Mouse (Mus musculus) yolk sac, embryonic 10.5 days (tissue): ENCODE data around the gene H2afy.
"Not testable (repeated sequence)": the region's sequence is repeated elsewhere in the genome, so short reads cannot be mapped to it uniquely, and the experiment has no call there.

ENCODE experiments used
- DNase-seq: peaks from one replicate; pipeline ENCODE4 v3.0.0-alpha.2; 2017; ENCODE audit warnings: low spot score

The H2afy gene

DNA sequence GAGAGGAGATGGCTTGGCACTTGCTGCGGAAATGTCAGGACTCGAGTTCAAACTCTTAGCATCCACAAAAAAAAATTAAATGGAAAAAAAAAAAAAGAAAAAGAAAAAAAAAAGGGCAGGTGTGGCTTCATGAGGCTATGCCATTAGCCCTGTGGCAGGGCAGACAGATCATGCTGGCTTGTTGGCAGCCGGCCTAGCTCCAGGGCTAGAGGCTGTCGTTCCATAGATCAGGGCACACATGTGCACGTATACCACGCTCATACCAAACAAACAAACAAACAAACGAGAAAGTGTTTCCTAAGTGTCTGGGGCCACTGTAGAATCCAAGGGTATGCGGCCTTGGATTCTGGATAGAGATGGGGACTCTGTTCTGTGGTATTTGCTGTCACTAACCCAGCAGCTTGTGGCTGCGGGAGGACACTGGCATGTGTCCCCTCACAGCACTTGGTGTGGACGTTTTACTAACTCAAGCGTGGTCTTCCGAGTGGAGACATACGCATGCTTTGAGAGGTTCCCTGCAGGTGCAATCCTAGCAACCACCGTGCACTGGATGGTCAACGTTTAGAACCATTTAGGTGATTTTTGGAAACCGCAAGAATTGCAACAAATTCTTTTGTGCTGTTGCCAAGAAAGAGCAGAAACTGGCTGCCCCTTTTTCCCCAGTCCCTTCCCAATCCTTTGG, 64.4 kb downstream of the H2afy start:
- no peak for DNase-seq

DNA sequence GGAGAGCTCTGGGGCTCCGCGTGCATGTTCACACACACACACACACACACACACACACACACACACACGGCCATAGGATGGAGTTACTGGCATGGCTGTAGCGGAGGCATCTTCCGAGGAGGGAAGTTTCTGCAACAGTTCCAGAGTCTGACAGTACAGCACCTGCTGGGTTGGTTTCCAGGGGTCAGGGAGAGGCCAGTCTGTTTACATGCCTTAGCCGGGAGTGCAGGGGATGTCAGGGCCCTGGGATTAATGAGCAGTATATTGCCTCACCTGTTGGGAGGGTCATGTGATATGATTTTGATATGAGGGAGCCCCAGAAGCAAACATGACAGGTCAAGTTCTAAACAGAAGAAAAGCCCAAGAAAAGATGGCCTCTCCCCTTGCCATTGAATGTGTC, 66.5 kb downstream of the H2afy start:
- no peak for DNase-seq

- DNase-seq = no peak
Observed at GRCm38 (mm10) chr13:56068517-56068916, 67.6 kb downstream of the H2afy start.

DNA sequence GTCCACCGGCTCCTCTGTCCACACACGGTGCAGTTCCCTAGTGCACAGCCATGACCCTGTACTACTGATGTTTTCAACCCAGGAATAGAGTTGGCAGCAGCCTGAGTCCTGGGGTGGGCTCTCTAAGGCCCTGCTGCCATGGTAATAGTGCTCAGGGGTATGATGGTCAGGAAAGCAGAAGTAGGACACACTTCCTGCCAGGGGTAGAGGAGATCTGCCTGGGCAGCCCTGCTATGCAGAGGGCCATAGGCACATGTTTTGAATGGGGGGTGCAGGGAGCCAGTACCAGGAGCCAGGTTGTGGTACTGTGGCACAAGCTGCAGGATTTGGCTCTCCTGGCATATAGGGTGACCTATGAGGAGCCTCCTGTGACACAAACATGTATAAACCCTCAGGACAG, 69.3 kb downstream of the H2afy start:
- no peak for DNase-seq

GRCm38 (mm10) chr13:56066152-56066551, 70.0 kb downstream of the H2afy start:
- DNase-seq = no peak

GRCm38 (mm10) chr13:56057761-56058160, 78.4 kb downstream of the H2afy start:
- DNase-seq = no peak

DNA sequence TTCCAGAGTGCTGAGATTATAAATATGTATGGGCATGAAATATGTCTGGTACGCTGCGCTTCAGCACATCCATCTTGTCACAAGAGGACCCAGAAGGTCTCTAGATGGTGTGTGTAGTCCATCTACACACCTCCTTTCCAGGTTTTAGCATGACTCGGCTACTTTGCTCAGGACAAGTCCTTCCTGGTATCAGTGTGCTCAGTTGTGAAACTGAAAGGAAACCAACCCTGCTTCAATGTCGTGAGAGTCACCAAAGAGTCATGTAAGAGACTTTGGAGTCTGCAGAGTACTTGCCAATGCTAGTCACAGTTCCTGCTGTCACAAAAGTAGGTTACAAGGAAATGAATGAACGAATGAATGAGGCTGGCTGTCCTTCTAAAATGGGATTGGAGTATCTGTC, 80.4 kb downstream of the H2afy start:
- no peak for DNase-seq

DNA sequence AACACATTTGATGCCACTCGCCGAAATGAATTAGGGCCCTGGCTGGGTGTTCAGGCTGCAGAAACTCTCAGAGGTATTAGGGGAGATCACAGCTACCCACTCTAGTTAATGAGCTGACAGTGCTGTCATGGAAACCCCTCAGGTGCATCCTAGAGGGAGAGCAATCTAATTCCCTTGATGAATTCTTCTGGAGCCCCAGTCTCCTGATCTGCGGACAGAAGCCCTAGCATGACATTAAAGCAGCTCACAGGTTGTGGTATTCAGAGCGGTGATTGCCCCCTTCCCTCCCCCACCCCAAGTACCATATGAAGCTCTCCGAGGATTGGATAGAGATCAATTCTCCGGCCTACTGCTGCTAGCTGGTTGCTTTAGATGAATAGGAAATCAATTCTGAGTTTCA, 82.1 kb downstream of the H2afy start:
- no peak for DNase-seq

GRCm38 (mm10) chr13:56052781-56053180, 83.4 kb downstream of the H2afy start:
- DNase-seq = peak; percentile 29

- DNase-seq = no peak
Observed at GRCm38 (mm10) chr13:56050246-56050645, 85.9 kb downstream of the H2afy start.

- DNase-seq = no peak
Observed at GRCm38 (mm10) chr13:56042221-56042620, 93.9 kb downstream of the H2afy start.

GRCm38 (mm10) chr13:56040621-56041020, 95.5 kb downstream of the H2afy start:
- no peak for DNase-seq

DNA sequence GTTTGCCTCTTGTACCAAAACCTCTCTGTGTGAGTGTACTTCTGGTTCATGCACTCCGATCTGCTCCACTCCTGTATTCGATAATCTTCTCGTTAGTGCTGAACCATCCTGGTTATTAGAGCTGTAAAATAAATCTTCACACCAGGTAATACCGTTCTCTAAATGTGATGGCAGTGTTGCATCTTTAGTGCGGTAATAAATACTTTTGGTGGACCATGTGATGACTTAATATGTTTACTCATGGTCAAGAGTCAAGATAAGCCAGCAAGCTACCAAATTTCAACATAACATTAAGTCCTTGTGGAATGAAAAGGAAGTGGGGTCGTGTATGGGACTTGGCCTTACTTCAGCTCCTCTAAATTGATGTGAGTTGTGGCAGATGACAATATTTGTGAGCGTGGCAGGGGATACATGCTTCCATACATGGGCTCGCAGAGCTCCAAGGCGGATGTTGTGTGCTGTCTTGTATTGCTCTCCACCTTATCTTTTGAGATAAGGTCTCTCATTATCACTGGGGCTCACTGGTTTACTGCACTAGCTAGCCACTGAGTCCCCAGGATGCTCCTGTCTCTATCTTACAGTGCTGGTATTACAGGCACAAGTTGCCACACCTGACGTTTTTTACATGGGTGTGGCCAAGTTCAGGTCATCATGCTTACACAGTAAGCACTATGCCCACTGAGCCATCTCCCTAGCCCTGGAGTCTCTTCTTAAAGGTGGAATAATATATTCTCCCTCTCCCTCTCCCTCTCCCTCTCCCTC, 96.4 kb downstream of the H2afy start:
- DNase-seq = no peak

GRCm38 (mm10) chr13:56029006-56029405, 107.2 kb downstream of the H2afy start:
- no peak for DNase-seq

- not testable (repeated sequence) for DNase-seq
Observed at GRCm38 (mm10) chr13:56027996-56028395, 108.2 kb downstream of the H2afy start.

DNA sequence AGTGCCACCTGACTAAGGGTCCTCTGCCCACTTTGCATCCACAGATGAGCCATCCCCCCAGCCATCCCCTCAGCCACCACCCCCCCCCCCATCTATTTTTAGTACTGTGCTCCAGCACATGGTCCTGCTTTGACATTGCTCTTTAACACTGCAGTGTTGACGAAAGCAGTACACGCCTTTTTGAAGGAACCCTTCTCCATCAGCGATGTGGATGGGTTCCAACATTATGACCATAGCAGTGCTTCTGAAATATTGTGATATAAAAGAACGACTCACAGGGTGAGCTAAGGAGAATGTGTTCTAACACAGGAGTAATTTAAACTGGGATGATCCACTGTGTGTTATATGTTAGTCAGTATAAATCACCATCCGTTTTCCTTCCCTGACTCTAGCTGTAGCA, 109.5 kb downstream of the H2afy start:
- no peak for DNase-seq

DNA sequence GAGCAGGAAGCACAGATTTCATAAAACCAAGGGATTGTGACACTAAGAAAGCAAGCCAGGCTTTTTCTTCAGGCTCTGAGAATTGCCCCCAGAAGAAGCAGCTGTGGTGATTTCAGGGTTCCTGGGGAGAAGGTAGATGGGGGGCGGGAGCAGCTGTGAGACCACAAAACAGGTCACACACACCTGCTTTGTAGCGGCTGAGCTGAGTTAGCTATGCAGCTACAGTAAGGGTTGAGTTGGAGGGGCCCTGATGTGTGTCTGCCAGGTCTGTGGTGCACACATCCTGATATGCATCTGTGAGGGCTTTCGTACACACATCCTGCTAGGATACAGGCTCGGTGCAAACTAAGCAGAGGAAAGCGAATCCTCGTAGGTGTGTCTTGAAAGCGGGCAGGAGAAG, 110.1 kb downstream of the H2afy start:
- no peak for DNase-seq

DNA sequence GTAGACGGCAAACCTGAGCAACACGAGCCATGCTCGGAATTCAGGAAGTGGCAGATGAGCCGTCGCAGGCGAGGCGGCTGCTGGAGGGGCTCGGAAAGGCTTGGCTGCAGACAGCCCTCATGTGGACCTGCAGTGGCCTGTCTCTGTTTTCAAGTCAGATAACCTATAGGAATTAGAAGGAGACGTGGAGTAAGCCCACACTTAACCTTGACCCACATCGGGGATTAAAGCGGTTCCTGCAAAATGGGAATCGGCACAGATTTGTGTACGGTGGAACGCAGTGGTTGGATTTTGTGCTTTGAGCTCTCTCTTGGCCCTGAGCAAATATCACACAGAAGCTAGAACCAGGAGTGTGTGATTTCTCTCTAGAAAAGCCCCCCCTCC, 111.1 kb downstream of the H2afy start:
- peak; percentile 61 for DNase-seq

- DNase-seq = no peak
Observed at GRCm38 (mm10) chr13:56024410-56025026, 111.6 kb downstream of the H2afy start.
